13 mouse cellular contexts compared by ENCODE assay signal in the genomic region with DNA sequence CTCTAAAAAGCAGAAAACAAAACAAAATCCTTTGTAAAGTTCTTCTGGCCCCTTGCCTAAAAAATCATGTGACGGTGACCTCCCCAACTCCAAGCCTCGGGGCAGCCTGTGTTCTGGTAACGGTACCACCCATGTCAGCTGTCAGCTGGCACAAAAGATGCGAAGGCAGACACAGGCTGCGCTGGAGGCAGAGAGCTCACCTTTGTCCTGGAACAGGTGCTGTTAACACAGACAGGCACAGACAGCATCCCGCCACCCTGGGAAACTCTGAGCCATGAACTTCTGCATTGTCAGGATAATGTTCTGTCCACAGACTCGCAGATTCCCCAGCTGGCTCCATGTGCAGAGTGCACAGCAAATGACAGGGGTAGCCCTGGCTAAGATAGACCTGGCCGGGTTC. TPM values are rescaled to one million over a fixed set of nuclear protein-coding genes. Genes with fewer than 3 reads are reported as not detected.
DNase-seq lines count a peak whose midpoint lies in the region; ATAC-seq and TF ChIP-seq lines count a peak whose summit lies in the region.
"Had no signal": no experiment of that assay in that cellular context is flagged by ENCODE, and none has a peak within 500 bp of the region (broad histone marks: within the 10 kb centered on the region; RNA-seq: fewer than 3 reads in every experiment).

No protein-coding gene starts in this region.

- no peak overlapping the region for H3K27ac ChIP-seq in heart, embryonic 16.5 days (ENCODE audit: low read length)
- H3K27ac ChIP-seq in hindbrain, embryonic 10.5 days, result peak overlapping the region; percentile 62
- no peak overlapping the region for H3K27ac ChIP-seq in midbrain, embryonic 13.5 days
- H3K27ac ChIP-seq: liver, embryonic 15.5 days had no signal

- no peak overlapping the region for H3K4me3 ChIP-seq in heart, embryonic 16.5 days (ENCODE audit: low read length)
- H3K4me3 ChIP-seq in hindbrain, embryonic 10.5 days, result no peak overlapping the region
- no peak overlapping the region for H3K4me3 ChIP-seq in midbrain, embryonic 13.5 days (replicated peaks)
- H3K4me3 ChIP-seq: liver, embryonic 15.5 days had no signal

- TF ChIP-seq POLR2A in brain, embryonic 14.5 days (IDR thresholded peaks at IDR 0.05; ENCODE audit: borderline replicate concordance, extremely low read depth, insufficient read depth, insufficient read length, poor library complexity, severe bottlenecking), result no peak

- H3K9me3 ChIP-seq in heart, embryonic 16.5 days (replicated peaks; ENCODE audit: control insufficient read depth, low read length), result no peaks in the 10 kb centered on the region
- no peaks in the 10 kb centered on the region for H3K9me3 ChIP-seq in hindbrain, embryonic 10.5 days
- H3K9me3 ChIP-seq in midbrain, embryonic 13.5 days, result no peaks in the 10 kb centered on the region
- H3K9me3 ChIP-seq: liver, embryonic 15.5 days had no signal

- no peak for DNase-seq in heart, postnatal 10 days
- DNase-seq in brain, embryonic 14.5 days (ENCODE audit: low read depth), result peak; percentile 16
- no peak for DNase-seq in hindbrain, embryonic 10.5 days (ENCODE audit: low spot score)
- DNase-seq in urinary bladder, postnatal 36 days (ENCODE audit: low spot score in 2 of 2), result no peak
- DNase-seq in gastrocnemius, adult 8-10 months (ENCODE audit: low spot score in 2 of 2), result no peak
- DNase-seq in left cerebral cortex, adult 8-10 months (ENCODE audit: low spot score in 2 of 2), result no peak
- DNase-seq: cerebellum, adult 8-10 months; kidney, postnatal 4 days; thymus, adult 18-20 months had no signal

- intact Hi-C loops in heart, postnatal 10 days (cut with DNase I), result no loop called here

- H3K4me1 ChIP-seq in heart, embryonic 16.5 days (ENCODE audit: control insufficient read depth, insufficient read depth, low read length), result peaks cover 14% of the 10 kb centered on the region
- peaks cover 9% of the 10 kb centered on the region for H3K4me1 ChIP-seq in hindbrain, embryonic 10.5 days (replicated peaks)
- H3K4me1 ChIP-seq in midbrain, embryonic 13.5 days (replicated peaks), result peaks cover 9% of the 10 kb centered on the region
- H3K4me1 ChIP-seq: liver, embryonic 15.5 days had no signal

- ATAC-seq in heart, embryonic 16.5 days (replicated peaks; ENCODE audit: extremely low read depth, insufficient read depth, low FRiP score), result no peak
- peak; percentile 43; the same call in 1 of the 2 replicates for ATAC-seq in midbrain, embryonic 13.5 days
- ATAC-seq: CD4-positive, CD25-positive, alpha-beta regulatory T cell, adult 4 months had no signal

- TF ChIP-seq CTCF in brain, embryonic 14.5 days (IDR thresholded peaks at IDR 0.05; ENCODE audit: borderline replicate concordance, extremely low read depth, insufficient read depth, insufficient read length), result no peak

- H3K4me2 ChIP-seq in heart, embryonic 16.5 days (ENCODE audit: low read depth, low read length), result peak overlapping the region; percentile 10; the same call in 1 of the 2 replicates
- 0 out of 2 replicates have a peak overlapping the region, but pooled peaks have one; percentile 5 for H3K4me2 ChIP-seq in midbrain, embryonic 13.5 days (replicated peaks)
- H3K4me2 ChIP-seq: liver, embryonic 15.5 days had no signal

- no peaks in the 10 kb centered on the region for H3K36me3 ChIP-seq in heart, embryonic 16.5 days (ENCODE audit: control insufficient read depth, insufficient read depth)
- no peaks in the 10 kb centered on the region for H3K36me3 ChIP-seq in hindbrain, embryonic 10.5 days
- no peaks in the 10 kb centered on the region for H3K36me3 ChIP-seq in midbrain, embryonic 13.5 days
- H3K36me3 ChIP-seq: liver, embryonic 15.5 days had no signal

- WGBS in heart, embryonic 16.5 days, result 44% methylated on average over 8 of the region's 8 CpGs
- 54% methylated on average over 8 of the region's 8 CpGs for WGBS in hindbrain, embryonic 10.5 days
- 49% methylated on average over 8 of the region's 8 CpGs for WGBS in midbrain, embryonic 13.5 days

- H3K27me3 ChIP-seq in heart, embryonic 16.5 days (ENCODE audit: control insufficient read depth, insufficient read depth, low read length), result no peaks in the 10 kb centered on the region
- no peaks in the 10 kb centered on the region for H3K27me3 ChIP-seq in hindbrain, embryonic 10.5 days (ENCODE audit: insufficient read depth, poor library complexity, severe bottlenecking)
- H3K27me3 ChIP-seq in midbrain, embryonic 13.5 days, result no peaks in the 10 kb centered on the region
- H3K27me3 ChIP-seq: liver, embryonic 15.5 days had no signal

- H3K9ac ChIP-seq in heart, embryonic 16.5 days (ENCODE audit: low read length), result peak overlapping the region; percentile 11; the same call in 1 of the 2 replicates
- H3K9ac ChIP-seq in midbrain, embryonic 13.5 days (replicated peaks), result no peak overlapping the region
- H3K9ac ChIP-seq: liver, embryonic 15.5 days had no signal

RNA-seq across cellular contexts. Expression of a gene that starts 43.4 kb away (rescaled TPM):
- polyA plus RNA-seq in heart, embryonic 16.5 days (2015; fragmentation: Nextera tagmentation; extraction: Ambion mirVana), result 6.1 and 6.4 TPM in 2 replicates
- total RNA-seq in heart, postnatal 10 days (2021), result 10 to 100 TPM in 1 of 2 experiments, 1 to 10 TPM in 1; 9.5 to 10.2 TPM
- polyA plus RNA-seq in brain, embryonic 14.5 days (2012; rRNA removed), result 10.5 and 11.1 TPM in 2 replicates
- polyA plus RNA-seq in hindbrain, embryonic 10.5 days (2016; fragmentation: Nextera tagmentation; extraction: Ambion mirVana), result 7.4 and 9.3 TPM in 2 replicates
- polyA plus RNA-seq in midbrain, embryonic 13.5 days (2015; fragmentation: Nextera tagmentation; extraction: Ambion mirVana), result 8.0 and 8.3 TPM in 2 replicates
- total RNA-seq in gastrocnemius, adult 8-10 months (2022), result 1 to 10 TPM; 5.8 to 6.9 (median 6.3) TPM
- 10 to 100 TPM; 10.8 to 16.5 (median 11.2) TPM for total RNA-seq in left cerebral cortex, adult 8-10 months (2022)

RNA-seq across cellular contexts. Expression of a gene that starts 59.8 kb away (rescaled TPM):
- 1.5 and 1.7 TPM in 2 replicates for polyA plus RNA-seq in heart, embryonic 16.5 days (2015; fragmentation: Nextera tagmentation; extraction: Ambion mirVana)
- total RNA-seq in heart, postnatal 10 days (2021), result 1 to 10 TPM; 1.3 to 1.4 TPM
- polyA plus RNA-seq in brain, embryonic 14.5 days (2012; rRNA removed), result 3.1 and 8.3 TPM in 2 replicates
- polyA plus RNA-seq in hindbrain, embryonic 10.5 days (2016; fragmentation: Nextera tagmentation; extraction: Ambion mirVana), result 1.3 and 1.7 TPM in 2 replicates
- polyA plus RNA-seq in midbrain, embryonic 13.5 days (2015; fragmentation: Nextera tagmentation; extraction: Ambion mirVana), result 1.8 and 2.0 TPM in 2 replicates
- total RNA-seq in gastrocnemius, adult 8-10 months (2022), result 1 to 10 TPM in 3 of 4 experiments, under 1 TPM in 1; 0.80 to 1.5 (median 1.1) TPM
- 10 to 100 TPM; 53.1 to 72.8 (median 58.0) TPM for total RNA-seq in left cerebral cortex, adult 8-10 months (2022)
- polyA plus RNA-seq: CD4-positive, CD25-positive, alpha-beta regulatory T cell, adult 4 months had no signal
